Comparison of ENCODE assay signal across 21 mouse cellular contexts in the genomic region with DNA sequence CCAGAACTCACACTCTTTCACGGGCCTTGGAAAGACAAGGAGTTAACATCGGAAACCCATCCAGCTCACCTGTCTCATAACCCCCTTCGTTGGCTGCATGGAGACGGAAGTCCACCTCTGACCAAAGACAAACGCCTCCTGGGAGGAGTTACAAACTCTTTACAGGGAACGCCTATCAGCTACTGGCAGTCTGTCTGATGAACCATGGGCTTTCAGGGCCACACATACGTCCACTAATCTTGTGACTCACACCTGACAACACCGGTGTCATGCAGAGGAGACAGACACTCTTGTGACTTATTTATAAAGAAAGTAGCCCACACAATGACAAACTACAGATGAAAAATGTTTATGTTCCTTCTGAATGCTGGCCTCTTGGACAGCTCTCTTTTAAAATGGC. TPM values are rescaled to one million over a fixed set of nuclear protein-coding genes. Genes with fewer than 3 reads are reported as not detected.
DNase-seq lines count a peak whose midpoint lies in the region; ATAC-seq and TF ChIP-seq lines count a peak whose summit lies in the region.
"Had no signal": no experiment of that assay in that cellular context is flagged by ENCODE, and none has a peak within 500 bp of the region (broad histone marks: within the 10 kb centered on the region; RNA-seq: fewer than 3 reads in every experiment).

No protein-coding gene starts in this region.

- ATAC-seq in liver, embryonic 14.5 days (ENCODE audit: insufficient read depth): peak; percentile 39; the same call in 1 of the 2 replicates
- ATAC-seq: activated CD4-positive, CD25-positive, alpha-beta regulatory T cell, adult 4 months; forebrain, embryonic 15.5 days; hindbrain, embryonic 16.5 days; inflammation-experienced regulatory T-cells, adult 6 months; Patski had no signal

- no peak overlapping the region for H3K4me3 ChIP-seq in heart, embryonic 10.5 days
- no peak overlapping the region for H3K4me3 ChIP-seq in MEL (ENCODE audit: control insufficient read depth in 1 of 2, insufficient read depth in 1 of 2, low read depth in 2 of 2, low read length in 2 of 2)
- H3K4me3 ChIP-seq in liver, embryonic 14.5 days (ENCODE audit: insufficient read depth in 1 of 2, low read depth in 2 of 2, low read length in 2 of 2): no peak overlapping the region
- H3K4me3 ChIP-seq in midbrain, embryonic 10.5 days: no peak overlapping the region
- H3K4me3 ChIP-seq: embryonic facial prominence, embryonic 10.5 days; forebrain, embryonic 15.5 days; heart, embryonic 13.5 days; hindbrain, embryonic 12.5 days had no signal

- no peak overlapping the region; the same call in 1 of the 2 replicates for H3K9ac ChIP-seq in MEL (ENCODE audit: control insufficient read depth, low read depth, low read length, poor library complexity, severe bottlenecking)
- H3K9ac ChIP-seq in liver, embryonic 14.5 days (replicated peaks): 0 out of 2 replicates have a peak overlapping the region, but pooled peaks have one; percentile 23
- H3K9ac ChIP-seq: forebrain, embryonic 15.5 days; heart, embryonic 13.5 days; hindbrain, embryonic 12.5 days had no signal

- H3K27ac ChIP-seq in heart, embryonic 10.5 days: peak overlapping the region; percentile 42
- H3K27ac ChIP-seq in MEL (ENCODE audit: control insufficient read depth, low read depth, low read length): peak overlapping the region; percentile 11; the same call in 1 of the 2 replicates
- H3K27ac ChIP-seq in liver, embryonic 14.5 days: peak overlapping the region; percentile 64
- H3K27ac ChIP-seq in midbrain, embryonic 10.5 days (replicated peaks): no peak overlapping the region
- H3K27ac ChIP-seq: embryonic facial prominence, embryonic 10.5 days; forebrain, embryonic 15.5 days; heart, embryonic 13.5 days; hindbrain, embryonic 12.5 days had no signal

- no peaks in the 10 kb centered on the region for H3K27me3 ChIP-seq in heart, embryonic 10.5 days (ENCODE audit: insufficient read depth, poor library complexity, severe bottlenecking)
- H3K27me3 ChIP-seq in MEL (ENCODE audit: control insufficient read depth in 1 of 2, insufficient read depth in 2 of 2, low read length in 2 of 2): no peaks in the 10 kb centered on the region
- no peaks in the 10 kb centered on the region for H3K27me3 ChIP-seq in liver, embryonic 14.5 days (ENCODE audit: control insufficient read depth, insufficient read depth, low read length)
- H3K27me3 ChIP-seq in midbrain, embryonic 10.5 days (ENCODE audit: low read depth, poor library complexity, severe bottlenecking): no peaks in the 10 kb centered on the region
- H3K27me3 ChIP-seq: forebrain, embryonic 15.5 days; heart, embryonic 13.5 days; hindbrain, embryonic 12.5 days; Patski had no signal

- peaks cover 17% of the 10 kb centered on the region for H3K36me3 ChIP-seq in heart, embryonic 10.5 days
- H3K36me3 ChIP-seq in MEL (ENCODE audit: control insufficient read depth in 1 of 2, insufficient read depth in 2 of 2, low read length in 2 of 2): peaks cover 0 to 38% of the 10 kb centered on the region in 2 experiments; a peak in 3 of 4 replicates
- peaks cover 4% of the 10 kb centered on the region; the same call in 1 of the 2 replicates for H3K36me3 ChIP-seq in liver, embryonic 14.5 days (replicated peaks; ENCODE audit: control insufficient read depth, insufficient read depth, low read depth)
- no peaks in the 10 kb centered on the region for H3K36me3 ChIP-seq in midbrain, embryonic 10.5 days
- H3K36me3 ChIP-seq: embryonic facial prominence, embryonic 10.5 days; forebrain, embryonic 15.5 days; hindbrain, embryonic 12.5 days had no signal

- 76% methylated on average over 8 of the region's 8 CpGs for WGBS in heart, embryonic 10.5 days
- 48% methylated on average over 8 of the region's 8 CpGs for WGBS in liver, embryonic 14.5 days (ENCODE audit: insufficient replicate concordance)
- 87% methylated on average over 8 of the region's 8 CpGs for WGBS in midbrain, embryonic 10.5 days

- TF ChIP-seq RAD21 in MEL (IDR thresholded peaks at IDR 0.05; ENCODE audit: low read depth, low read length): no peak

- H3K9me3 ChIP-seq in heart, embryonic 10.5 days: no peaks in the 10 kb centered on the region
- H3K9me3 ChIP-seq in MEL (replicated peaks; ENCODE audit: insufficient read depth, low read length): no peaks in the 10 kb centered on the region
- H3K9me3 ChIP-seq in liver, embryonic 14.5 days (ENCODE audit: control insufficient read depth, low read length): no peaks in the 10 kb centered on the region
- H3K9me3 ChIP-seq in midbrain, embryonic 10.5 days (replicated peaks): no peaks in the 10 kb centered on the region
- H3K9me3 ChIP-seq: forebrain, embryonic 15.5 days; heart, embryonic 13.5 days had no signal

- peak; percentile 59 for DNase-seq in adrenal gland, adult 2 months
- DNase-seq in adrenal gland, postnatal 10 days: no peak
- DNase-seq in heart, embryonic 10.5 days (ENCODE audit: low spot score): no peak
- DNase-seq in heart, adult 8-10 months (ENCODE audit: low spot score): no peak
- no peak for DNase-seq in MEL (ENCODE audit: low read depth, low spot score)
- DNase-seq in liver, embryonic 14.5 days (ENCODE audit: low read depth in 3 of 3, low spot score in 3 of 3): no peak
- no peak for DNase-seq in midbrain, embryonic 10.5 days (ENCODE audit: low spot score)
- DNase-seq in B cell, adult 2 months: no peak
- DNase-seq: cerebellum, adult 2 months; cerebellum, postnatal 10 days; gastrocnemius, postnatal 10 days; heart, adult 18-20 months; heart, postnatal 36 days had no signal

- TF ChIP-seq CTCF in MEL (IDR thresholded peaks at IDR 0.05 in 2 of 3, conservative IDR thresholded peaks at IDR 0.05 in 1 of 3; ENCODE audit: control insufficient read depth in 1 of 3, insufficient read depth in 1 of 3, low read depth in 2 of 3, low read length in 3 of 3, poor library complexity in 1 of 3, severe bottlenecking in 1 of 3): no peak
- no peak for TF ChIP-seq CTCF in liver, embryonic 14.5 days (IDR thresholded peaks at IDR 0.05; ENCODE audit: low read depth)

- H3K79me2 ChIP-seq in MEL (ENCODE audit: control insufficient read depth, insufficient read depth, low read length, poor library complexity): no peaks in the 10 kb centered on the region

- H3K4me1 ChIP-seq in heart, embryonic 10.5 days: peaks cover 32% of the 10 kb centered on the region
- H3K4me1 ChIP-seq in MEL (ENCODE audit: control insufficient read depth in 1 of 2, insufficient read depth in 2 of 2, low read length in 2 of 2): peaks cover 18 to 39% of the 10 kb centered on the region in 2 experiments
- peaks cover 35 to 55% of the 10 kb centered on the region in 2 experiments for H3K4me1 ChIP-seq in liver, embryonic 14.5 days (replicated peaks; ENCODE audit: control insufficient read depth in 2 of 2, insufficient read depth in 2 of 2, low read length in 1 of 2)
- no peaks in the 10 kb centered on the region for H3K4me1 ChIP-seq in midbrain, embryonic 10.5 days
- H3K4me1 ChIP-seq: forebrain, embryonic 15.5 days; hindbrain, embryonic 12.5 days had no signal

- no peak for TF ChIP-seq EP300 in MEL (IDR thresholded peaks at IDR 0.05; ENCODE audit: low read depth in 1 of 2, low read length in 2 of 2)
- TF ChIP-seq EP300 in liver, embryonic 14.5 days (IDR thresholded peaks at IDR 0.05; ENCODE audit: low read depth): no peak

- H3K4me2 ChIP-seq in liver, embryonic 14.5 days (ENCODE audit: low read depth): peak overlapping the region; percentile 26
- H3K4me2 ChIP-seq: forebrain, embryonic 15.5 days; heart, embryonic 13.5 days; hindbrain, embryonic 12.5 days had no signal

- TF ChIP-seq POLR2A in MEL (IDR thresholded peaks at IDR 0.05; ENCODE audit: control insufficient read depth in 1 of 2, insufficient read depth in 1 of 2, low read depth in 1 of 2, low read length in 2 of 2, poor library complexity in 1 of 2): no peak

TF ChIP-seq in MEL, 35 proteins besides CTCF, POLR2A, EP300 and RAD21 (continues in another document):
- TF ChIP-seq TBP (IDR thresholded peaks at IDR 0.05; ENCODE audit: low read depth, low read length) (no peak), ETS1 (IDR thresholded peaks at IDR 0.05; ENCODE audit: low read depth, low read length) (no peak), ELF1 (IDR thresholded peaks at IDR 0.05; ENCODE audit: low read depth, low read length) (no peak), CHD2 (IDR thresholded peaks at IDR 0.05; ENCODE audit: low read length) (no peak), MYC (IDR thresholded peaks at IDR 0.05; ENCODE audit: low read depth, low read length) (no peak), GABPA (IDR thresholded peaks at IDR 0.05; ENCODE audit: low read depth, low read length) (no peak), NRF1 (IDR thresholded peaks at IDR 0.05; ENCODE audit: insufficient read depth, low read depth, low read length, poor library complexity, severe bottlenecking) (no peak), ZKSCAN1 (IDR thresholded peaks at IDR 0.05; ENCODE audit: low read depth, low read length) (no peak), RCOR1 (IDR thresholded peaks at IDR 0.05; ENCODE audit: low read depth, low read length) (no peak)

RNA-seq across cellular contexts. Expression of a gene that starts 16.0 kb away (rescaled TPM):
- 10 to 100 TPM; 10.5 to 23.8 TPM for total RNA-seq in adrenal gland, adult 2 months (2021)
- polyA plus RNA-seq in adrenal gland, adult 2 months (2012; rRNA removed): 9.1 and 11.9 TPM in 2 replicates
- 10 to 100 TPM; 13.4 to 14.2 TPM for total RNA-seq in adrenal gland, postnatal 10 days (2021)
- polyA plus RNA-seq in heart, embryonic 10.5 days (2016; fragmentation: Nextera tagmentation; extraction: Ambion mirVana): 16.4 and 19.3 TPM in 2 replicates
- total RNA-seq in heart, adult 8-10 months (2022): 10 to 100 TPM in 1 of 4 experiments, 1 to 10 TPM in 3; 6.9 to 11.3 (median 9.2) TPM
- total RNA-seq in MEL (2012; rRNA removed): 44.6 and 44.7 TPM in 2 replicates
- 10 to 100 TPM in 1 of 2 experiments, not detected in 1; 42.3 TPM for polyA plus RNA-seq in MEL (2012; ENCODE audit: insufficient read depth in 1 of 2, insufficient read length in 2 of 2, low read depth in 1 of 2, low replicate concordance in 2 of 2, missing spikeins in 1 of 2)
- 24.4 and 36.3 TPM in 2 replicates for polyA plus RNA-seq in liver, embryonic 14.5 days (2012; rRNA removed)
- polyA plus RNA-seq in liver, embryonic 14.5 days (2014; fragmentation: Nextera tagmentation; extraction: Ambion mirVana): 45.8 and 53.0 TPM in 2 replicates
- polyA plus RNA-seq in midbrain, embryonic 10.5 days (2016; fragmentation: Nextera tagmentation; extraction: Ambion mirVana): 6.0 and 6.4 TPM in 2 replicates

RNA-seq across cellular contexts. Expression of a gene that starts 58.9 kb away (rescaled TPM):
- total RNA-seq in adrenal gland, adult 2 months (2021): 10 to 100 TPM; 73.1 to 96.3 TPM
- polyA plus RNA-seq in adrenal gland, adult 2 months (2012; rRNA removed): 26.4 and 33.0 TPM in 2 replicates
- 10 to 100 TPM; 77.5 to 92.0 TPM for total RNA-seq in adrenal gland, postnatal 10 days (2021)
- polyA plus RNA-seq in heart, embryonic 10.5 days (2016; fragmentation: Nextera tagmentation; extraction: Ambion mirVana): 16.3 and 19.9 TPM in 2 replicates
- total RNA-seq in heart, adult 8-10 months (2022): 10 to 100 TPM; 41.9 to 46.8 (median 44.8) TPM
- total RNA-seq in MEL (2012; rRNA removed): 42.7 and 54.3 TPM in 2 replicates
- polyA plus RNA-seq in MEL (2012; ENCODE audit: insufficient read depth in 1 of 2, insufficient read length in 2 of 2, low read depth in 1 of 2, low replicate concordance in 2 of 2, missing spikeins in 1 of 2): 100 to 1,000 TPM in 1 of 2 experiments, not detected in 1; 126 TPM
- 32.7 and 55.3 TPM in 2 replicates for polyA plus RNA-seq in liver, embryonic 14.5 days (2012; rRNA removed)
- polyA plus RNA-seq in liver, embryonic 14.5 days (2014; fragmentation: Nextera tagmentation; extraction: Ambion mirVana): 15.2 and 15.5 TPM in 2 replicates
- 28.0 and 29.3 TPM in 2 replicates for polyA plus RNA-seq in midbrain, embryonic 10.5 days (2016; fragmentation: Nextera tagmentation; extraction: Ambion mirVana)
